Mouse (Mus musculus): ENCODE results near the gene Rnf31. TPM values are rescaled to one million over a fixed set of nuclear protein-coding genes. Genes with fewer than 3 reads are reported as not detected.

The Rnf31 gene
- total RNA-seq (2023) = 100 to 1,000 TPM; 122 to 132 TPM

GRCm38 (mm10) chr14:55591331-55591891 lies at the start of gene Rnf31:
Gene Rnf31 (plus strand): TSS chr14:55591708.

GRCm38 (mm10) chr14:55559799-55560201 lies 31.7 kb upstream of the Rnf31 start, which contains the start of gene Dcaf11:
Gene Dcaf11 (plus strand): TSS chr14:55560006.

GRCm38 (mm10) chr14:55560202-55561073 lies 31.1 kb upstream of the Rnf31 start, which contains the start of gene A730061H03Rik:
Gene A730061H03Rik (minus strand): TSS chr14:55560406.

GRCm38 (mm10) chr14:55575302-55575701 lies 16.2 kb upstream of the Rnf31 start, which contains the start of gene Fitm1:
Gene Fitm1 (plus strand): TSS chr14:55575617.

GRCm38 (mm10) chr14:55577871-55578667 lies 13.4 kb upstream of the Rnf31 start, which contains the start of gene Psme1:
Gene Psme1 (plus strand): TSS chr14:55578123.

GRCm38 (mm10) chr14:55584702-55585565 lies 6.6 kb upstream of the Rnf31 start, which contains the start of gene Emc9:
Gene Emc9 (minus strand): TSS chr14:55585302.

GRCm38 (mm10) chr14:55590748-55591330 lies 669 bp upstream of the Rnf31 start, which contains the start of gene Psme2:
Gene Psme2 (minus strand): TSS chr14:55591113.

GRCm38 (mm10) chr14:55603271-55603632 lies 11.7 kb downstream of the Rnf31 start, which contains the start of gene Irf9:
Gene Irf9 (plus strand): TSS chr14:55603571.

GRCm38 (mm10) chr14:55617822-55618221 lies 26.3 kb downstream of the Rnf31 start, which contains the start of gene Rec8:
Gene Rec8 (plus strand): TSS chr14:55618037.

GRCm38 (mm10) chr14:55635523-55636007 lies 44.1 kb downstream of the Rnf31 start, which contains the start of gene Ipo4:
Gene Ipo4 (minus strand): TSS chr14:55635957.

GRCm38 (mm10) chr14:55637795-55638194 lies 46.3 kb downstream of the Rnf31 start, which contains the start of gene Gm49378:
Gene Gm49378 (minus strand): TSS chr14:55637895.

GRCm38 (mm10) chr14:55643060-55643907 lies 51.8 kb downstream of the Rnf31 start, which contains the start of gene Tm9sf1:
Gene Tm9sf1 (minus strand): TSS chr14:55643806.

GRCm38 (mm10) chr14:55649884-55650283 lies 58.4 kb downstream of the Rnf31 start, which contains the start of gene Tssk4:
Gene Tssk4 (plus strand): TSS chr14:55650184.

Other genes starting within 250 kb of the Rnf31 start
- gene Dhrs4, start 113.0 kb upstream of the Rnf31 start, total RNA-seq (2023) = 10 to 100 TPM; 22.3 to 32.4 TPM
- gene Carmil3, start 101.1 kb upstream of the Rnf31 start, total RNA-seq (2023) = 1 to 10 TPM; 4.1 to 5.0 TPM
- gene Cpne6, start 81.3 kb upstream of the Rnf31 start, total RNA-seq (2023) = not detected
- gene Nrl, start 66.7 kb upstream of the Rnf31 start, total RNA-seq (2023) = not detected
- 10 to 100 TPM; 64.0 to 67.0 TPM for gene Pck2, start 51.4 kb upstream of the Rnf31 start, total RNA-seq (2023)
- 10 to 100 TPM; 86.0 to 92.9 TPM for gene Dcaf11, start 31.7 kb upstream of the Rnf31 start, total RNA-seq (2023)
- gene A730061H03Rik, start 31.3 kb upstream of the Rnf31 start, total RNA-seq (2023) = 10 to 100 TPM in 1 of 2 experiments, 1 to 10 TPM in 1; 8.3 to 10.5 TPM
- gene Fitm1, start 16.1 kb upstream of the Rnf31 start, total RNA-seq (2023) = not detected
- gene Psme1, start 13.6 kb upstream of the Rnf31 start, total RNA-seq (2023) = 100 to 1,000 TPM; 235 to 258 TPM
- 1 to 10 TPM; 5.3 to 5.5 TPM for gene Emc9, start 6.4 kb upstream of the Rnf31 start, total RNA-seq (2023)
- 100 to 1,000 TPM; 310 to 354 TPM for gene Psme2, start 595 bp upstream of the Rnf31 start, total RNA-seq (2023)
- 100 to 1,000 TPM in 1 of 2 experiments, 10 to 100 TPM in 1; 96.0 to 123 TPM for gene Irf9, start 11.9 kb downstream of the Rnf31 start, total RNA-seq (2023)
- 1 to 10 TPM in 1 of 2 experiments, under 1 TPM in 1; 0.92 to 1.3 TPM for gene Rec8, start 26.3 kb downstream of the Rnf31 start, total RNA-seq (2023)
- 10 to 100 TPM; 60.2 to 61.5 TPM for gene Ipo4, start 44.2 kb downstream of the Rnf31 start, total RNA-seq (2023)
- 1 to 10 TPM; 1.7 to 3.5 TPM for gene Gm49378, start 46.2 kb downstream of the Rnf31 start, total RNA-seq (2023)
- gene Tm9sf1, start 52.1 kb downstream of the Rnf31 start, total RNA-seq (2023) = 10 to 100 TPM; 46.3 to 48.5 TPM
- 1 to 10 TPM; 2.9 to 4.8 TPM for gene Tssk4, start 58.5 kb downstream of the Rnf31 start, total RNA-seq (2023)
- 10 to 100 TPM; 47.2 to 57.2 TPM for gene Mdp1, start 68.8 kb downstream of the Rnf31 start, total RNA-seq (2023)
- gene Gmpr2, start 80.2 kb downstream of the Rnf31 start, total RNA-seq (2023) = 10 to 100 TPM; 28.5 to 30.2 TPM
- gene Nedd8, start 80.4 kb downstream of the Rnf31 start, total RNA-seq (2023) = 100 to 1,000 TPM; 171 to 189 TPM
- gene Tinf2, start 90.1 kb downstream of the Rnf31 start, total RNA-seq (2023) = 100 to 1,000 TPM; 130 to 157 TPM
- gene Tgm1, start 122.2 kb downstream of the Rnf31 start, total RNA-seq (2023) = 1 to 10 TPM; 1.8 to 2.0 TPM
- 10 to 100 TPM; 81.0 to 97.5 TPM for gene Rabggta, start 130.6 kb downstream of the Rnf31 start, total RNA-seq (2023)
- gene Dhrs1, start 154.0 kb downstream of the Rnf31 start, total RNA-seq (2023) = 10 to 100 TPM; 25.6 to 29.9 TPM
- 10 to 100 TPM; 32.3 to 39.4 TPM for gene Nop9, start 154.0 kb downstream of the Rnf31 start, total RNA-seq (2023)
- not detected for gene Cideb, start 166.8 kb downstream of the Rnf31 start, total RNA-seq (2023)
- under 1 TPM; 0.52 to 0.53 TPM for gene Ltb4r2, start 169.7 kb downstream of the Rnf31 start, total RNA-seq (2023)
- not detected for gene Ltb4r1, start 174.3 kb downstream of the Rnf31 start, total RNA-seq (2023)
- under 1 TPM in 1 of 2 experiments, not detected in 1; 0.44 TPM for gene Adcy4, start 192.4 kb downstream of the Rnf31 start, total RNA-seq (2023)
- 10 to 100 TPM; 57.2 to 75.3 TPM for gene Ripk3, start 197.2 kb downstream of the Rnf31 start, total RNA-seq (2023)
- not detected for gene Nfatc4, start 231.4 kb downstream of the Rnf31 start, total RNA-seq (2023)

All from B cell, adult 67 days (primary cell).